Mouse (Mus musculus) layer of hippocampus, postnatal 25 days (tissue): ENCODE measurements at regions not wholly inside any gene's neighbourhood (a gene's known extent, or its start where the extent isn't known, plus 50 kb on each side); places are given as distances from the start of the nearest gene placed in this dataset.

ENCODE experiments used
- DNase-seq, 2 experiments: peaks; one replicate each; pipeline ENCODE4 v3.0.0; 2022; ENCODE audit warnings: mixed read lengths in 2 of 2, low spot score in 1 of 2; ENCODE audit errors: extremely low spot score in 1 of 2

DNA sequence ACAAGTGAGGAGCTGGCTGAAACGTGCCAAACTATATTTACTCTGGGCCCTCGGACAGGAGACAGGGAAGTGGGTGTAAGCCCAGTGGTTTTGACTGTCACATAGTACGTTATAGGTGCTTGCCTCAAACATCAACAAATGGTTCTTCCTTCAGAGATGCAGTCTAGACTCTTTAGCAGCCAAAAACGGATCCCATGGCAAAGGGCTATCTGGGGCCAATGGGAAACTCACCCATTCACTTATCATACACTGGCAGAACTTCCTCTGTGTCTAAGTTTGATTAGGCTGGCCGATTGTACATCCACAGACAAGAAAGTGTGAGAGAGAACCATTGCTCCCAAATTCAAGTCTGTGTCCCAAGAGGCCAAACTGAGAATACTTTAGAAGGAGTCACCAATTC, 115.9 kb downstream of the Pja1 start:
- no peak for DNase-seq

DNA sequence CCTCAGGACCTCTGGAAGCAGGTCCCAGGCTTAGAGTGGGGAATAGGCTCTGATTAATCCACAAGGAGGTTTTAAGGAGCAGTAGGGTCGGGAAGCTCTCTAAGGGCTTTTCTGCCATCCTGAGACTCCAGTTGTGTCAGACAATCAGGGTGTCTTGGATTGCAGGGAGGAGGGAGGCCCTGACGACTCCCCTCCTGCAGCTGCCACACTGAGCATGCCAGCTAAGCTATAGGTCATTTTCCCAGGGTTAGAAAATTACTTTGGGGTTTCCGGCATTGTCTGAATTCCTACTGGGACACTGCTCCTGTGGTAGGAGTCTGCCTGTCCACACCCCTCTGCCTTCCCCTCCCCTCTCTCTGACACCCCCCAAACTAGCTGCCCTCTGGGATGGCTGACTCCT, 120.8 kb downstream of the Pja1 start:
- no peak for DNase-seq

DNA sequence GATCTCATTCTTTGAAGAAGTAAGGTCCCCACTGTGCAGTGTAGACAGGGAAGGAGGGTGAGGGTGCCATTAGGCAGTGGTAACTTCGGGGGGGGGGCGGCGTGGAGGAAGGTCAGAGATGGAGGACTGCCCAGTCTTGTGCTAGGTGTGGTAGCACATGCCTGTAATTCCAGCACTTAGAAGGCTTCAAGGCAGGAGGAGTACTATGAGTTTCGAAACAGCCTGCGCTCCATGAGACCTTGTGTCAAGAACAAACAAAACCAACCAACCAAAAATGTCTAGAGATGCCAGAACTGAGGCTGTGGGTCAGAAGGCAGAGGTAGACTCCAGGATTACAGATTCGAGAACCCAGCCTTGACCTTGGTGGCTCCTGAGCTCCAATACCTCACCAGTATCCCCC, 130.8 kb downstream of the Pja1 start:
- DNase-seq, result no peak

DNA sequence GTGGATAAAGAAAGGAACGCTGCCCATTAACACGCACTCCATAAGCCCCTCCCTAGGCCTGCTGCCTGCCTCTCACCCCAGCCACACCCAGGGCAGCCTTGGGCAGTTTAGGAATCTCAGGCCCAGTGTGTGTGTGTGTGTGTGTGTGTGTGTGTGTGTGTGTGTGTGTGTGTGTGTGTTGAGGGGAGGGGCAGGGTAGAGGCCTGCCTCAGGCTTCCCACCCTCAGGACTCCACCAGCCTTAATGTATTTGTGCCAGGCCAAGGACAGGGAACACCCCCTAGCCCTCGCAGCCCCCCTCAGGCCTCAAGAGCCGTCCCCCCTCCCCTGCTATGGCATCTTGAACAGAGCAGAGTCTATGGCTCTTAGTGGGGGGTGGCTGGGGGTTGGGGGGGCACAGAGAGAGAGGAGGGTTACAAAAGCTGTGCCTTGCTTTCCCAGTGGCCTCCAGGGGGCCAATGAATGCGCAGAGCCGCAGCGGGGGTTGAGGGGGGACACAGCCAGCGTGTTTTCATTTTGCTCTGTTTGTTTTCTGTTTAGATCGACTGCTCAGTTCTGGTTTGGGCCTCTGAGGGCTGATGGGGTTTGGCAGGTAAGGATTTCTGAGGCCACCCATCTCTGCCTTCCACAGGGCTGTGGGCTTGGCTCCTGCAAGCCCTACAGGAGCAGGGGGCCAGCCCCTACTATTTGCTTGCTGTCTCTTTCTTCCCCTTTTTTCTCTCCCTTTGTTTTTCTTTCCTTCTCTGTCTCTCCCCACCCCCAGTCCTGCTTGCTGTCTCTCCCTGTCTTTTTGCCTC, 131.8 kb downstream of the Pja1 start:
- no peak for DNase-seq

DNA sequence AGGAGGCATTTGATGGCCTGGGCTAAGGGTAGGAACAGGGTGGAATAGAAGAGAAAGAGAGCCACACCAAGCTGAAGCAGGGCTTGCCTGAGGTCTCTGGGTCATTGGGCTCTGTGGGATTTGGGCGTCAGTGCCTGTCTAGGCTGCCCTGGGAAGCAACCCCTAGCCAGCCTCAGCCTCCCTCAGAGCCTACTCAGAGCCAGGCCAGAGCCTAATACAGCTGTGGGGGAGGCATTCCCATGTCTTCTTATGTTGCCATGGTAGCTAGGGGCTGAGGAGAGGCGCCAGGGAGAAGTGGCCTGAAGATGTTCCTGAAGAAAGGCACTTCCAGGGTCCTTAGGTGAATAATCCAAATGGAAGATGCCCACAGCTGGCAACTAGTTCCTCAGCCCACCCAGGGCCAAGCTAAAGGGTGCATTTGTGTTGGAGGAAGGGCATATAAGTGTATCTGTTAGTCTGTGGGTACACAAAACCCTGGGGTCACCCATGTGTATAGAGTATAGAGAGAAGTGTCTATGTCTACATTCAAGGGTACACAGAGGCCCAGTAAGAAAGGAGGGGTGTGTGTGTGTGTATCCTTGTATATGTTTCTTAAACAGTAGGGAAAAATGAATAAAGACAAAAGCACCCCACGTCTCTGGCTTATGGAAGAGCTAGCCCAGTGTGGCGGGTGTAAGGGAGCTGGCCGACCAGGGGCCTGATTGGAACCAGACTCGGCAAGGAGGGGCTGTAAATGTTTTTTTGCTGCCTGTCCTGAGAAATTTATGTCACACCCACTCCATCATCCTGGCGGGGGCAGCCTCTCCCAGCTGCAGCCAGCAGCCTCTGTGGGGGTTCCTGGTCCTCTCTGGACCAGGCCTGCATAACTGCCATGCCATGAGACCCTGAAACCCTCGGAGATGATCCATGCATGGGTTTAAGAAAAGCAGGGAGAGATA, 134.2 kb downstream of the Pja1 start:
- DNase-seq, result no peak

DNA sequence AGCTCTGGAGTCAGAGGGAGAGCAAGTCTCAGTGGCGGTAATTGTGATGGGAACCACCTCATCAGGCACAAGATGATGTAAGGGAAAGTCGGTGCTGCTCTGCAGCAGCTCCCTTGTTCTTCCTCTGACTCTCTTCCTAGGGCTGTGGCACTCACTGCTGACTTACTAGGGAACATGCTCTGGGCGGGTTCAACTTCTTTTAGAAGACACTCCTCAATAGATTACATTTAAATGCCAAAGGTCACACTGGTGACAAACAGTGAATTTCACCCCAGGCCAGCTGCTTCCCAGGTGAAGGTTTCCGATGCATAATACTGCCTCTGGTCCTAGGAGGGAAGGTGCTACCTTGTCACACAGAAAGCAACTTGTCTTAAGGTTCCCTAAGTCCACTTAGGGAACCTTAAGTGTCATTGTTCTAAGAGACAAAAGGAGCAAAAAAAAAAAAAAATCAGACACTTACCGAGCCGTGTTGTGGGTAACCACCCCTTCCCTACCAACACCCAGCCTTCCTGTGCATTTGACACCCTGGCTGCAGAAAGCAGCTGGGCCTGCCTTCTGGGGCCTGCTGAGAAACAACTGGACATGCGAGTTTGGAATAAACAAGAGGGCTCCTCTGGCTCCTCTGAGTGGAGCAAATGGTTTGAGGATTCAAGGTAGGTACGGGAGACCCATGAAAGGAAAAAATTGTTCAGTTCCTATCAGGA, 135.0 kb downstream of the Pja1 start:
- no peak for DNase-seq

DNA sequence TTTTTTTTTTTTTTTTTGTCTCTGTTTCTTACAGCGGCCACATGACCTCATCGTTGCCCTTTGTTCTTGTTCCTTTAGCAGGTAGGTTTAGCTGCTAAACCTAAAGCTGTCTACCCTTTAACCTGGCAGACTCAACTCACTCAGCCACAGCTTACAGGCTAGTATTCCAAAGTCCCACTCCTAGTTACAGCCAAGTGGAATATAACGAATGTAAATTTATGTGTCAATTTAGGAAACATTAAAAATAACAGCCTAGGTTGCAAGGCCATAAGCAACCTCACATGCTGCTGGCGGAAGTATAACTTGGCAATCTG, 138.7 kb downstream of the Pja1 start:
- DNase-seq, result no peak

DNA sequence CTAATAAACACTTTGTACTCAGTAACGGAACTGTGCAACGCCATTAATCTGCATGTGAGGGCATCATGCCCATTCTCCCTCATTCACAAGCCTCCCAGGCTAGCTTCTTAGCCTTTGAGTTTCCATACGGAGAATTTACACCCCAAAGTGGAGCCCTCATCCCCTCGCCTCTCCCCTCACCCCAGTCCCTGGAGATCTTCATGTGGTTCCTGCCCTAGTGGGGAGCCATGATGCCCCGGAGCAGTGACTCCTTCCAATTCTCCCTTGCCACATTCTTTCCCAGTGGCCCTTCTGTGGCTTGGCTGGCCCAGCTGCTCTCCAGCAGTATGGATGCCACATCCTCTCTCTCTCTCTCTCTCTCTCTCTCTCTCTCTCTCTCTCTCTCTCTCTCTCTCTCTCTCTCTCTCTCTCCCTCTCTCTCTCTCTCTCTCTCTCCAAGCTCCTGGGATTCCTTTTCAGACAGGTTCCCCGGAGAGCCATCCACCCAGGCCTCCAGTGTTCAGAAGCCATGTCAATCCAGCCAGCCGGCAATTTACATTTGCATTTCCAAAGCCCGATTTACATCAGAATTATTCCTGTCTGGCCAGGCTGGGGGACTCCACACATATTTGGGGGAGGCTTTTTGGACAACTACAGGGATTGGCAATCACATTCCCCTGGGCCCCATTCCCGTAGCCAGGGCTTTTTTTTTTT, 139.2 kb downstream of the Pja1 start:
- no peak for DNase-seq

DNA sequence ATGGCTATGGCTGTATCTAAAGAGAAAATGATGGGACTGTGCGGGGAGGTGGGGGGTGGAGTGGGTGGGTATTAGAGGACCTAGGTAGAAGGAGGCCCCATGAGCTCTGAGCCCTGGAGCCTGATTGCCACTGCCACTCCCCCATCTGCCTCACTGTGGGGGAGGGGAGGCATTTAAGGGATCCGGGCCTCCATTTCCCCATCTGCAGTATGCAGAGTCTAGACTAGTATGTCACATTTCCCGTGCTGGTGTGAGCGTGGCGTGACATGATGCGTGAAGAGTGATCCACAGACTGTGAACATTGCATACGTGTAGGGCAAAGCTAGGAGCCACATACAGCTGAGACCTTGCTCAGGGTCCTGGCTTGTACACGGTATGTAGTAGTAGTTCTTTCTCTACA, 140.7 kb downstream of the Pja1 start:
- DNase-seq, result no peak

DNA sequence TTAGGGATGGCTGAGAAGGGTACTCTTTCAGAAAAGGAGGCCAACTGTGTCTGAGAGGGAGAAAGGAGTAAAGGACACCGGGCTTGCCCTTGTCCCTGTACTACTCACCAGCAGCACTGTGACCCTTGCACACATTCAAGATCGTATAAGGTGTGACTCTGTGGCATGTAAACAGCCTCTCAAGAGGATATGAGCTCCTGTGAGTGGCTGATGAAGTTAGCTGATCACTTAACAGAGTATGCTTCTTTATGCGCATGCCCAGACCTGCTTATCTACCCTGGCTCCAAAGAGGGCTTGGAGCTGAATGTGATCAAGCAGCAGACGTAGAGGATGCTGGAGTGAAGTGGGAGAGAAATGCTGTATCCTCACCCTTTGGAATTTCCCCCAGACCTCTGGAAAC, 142.5 kb downstream of the Pja1 start:
- no peak for DNase-seq

DNA sequence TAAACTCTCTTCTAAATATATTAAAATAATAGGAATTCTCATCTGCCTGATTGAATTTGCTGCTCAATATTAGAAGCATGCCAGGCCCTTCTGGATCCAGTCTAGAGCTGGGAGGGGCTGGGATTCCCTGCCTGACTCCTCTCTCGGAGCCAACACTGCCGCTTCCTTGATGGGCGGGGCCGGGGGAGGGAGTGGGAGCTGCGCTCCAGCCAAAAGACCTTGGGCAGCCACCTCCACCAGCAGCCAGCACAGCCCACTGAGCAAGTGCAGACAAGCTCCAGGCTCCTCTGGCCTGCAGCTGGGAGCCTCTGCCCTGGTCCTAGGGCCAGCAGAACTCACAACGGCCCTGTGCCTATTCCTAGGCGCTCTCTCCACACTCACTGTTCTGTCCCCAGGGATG, 144.9 kb downstream of the Pja1 start:
- DNase-seq, result no peak

DNA sequence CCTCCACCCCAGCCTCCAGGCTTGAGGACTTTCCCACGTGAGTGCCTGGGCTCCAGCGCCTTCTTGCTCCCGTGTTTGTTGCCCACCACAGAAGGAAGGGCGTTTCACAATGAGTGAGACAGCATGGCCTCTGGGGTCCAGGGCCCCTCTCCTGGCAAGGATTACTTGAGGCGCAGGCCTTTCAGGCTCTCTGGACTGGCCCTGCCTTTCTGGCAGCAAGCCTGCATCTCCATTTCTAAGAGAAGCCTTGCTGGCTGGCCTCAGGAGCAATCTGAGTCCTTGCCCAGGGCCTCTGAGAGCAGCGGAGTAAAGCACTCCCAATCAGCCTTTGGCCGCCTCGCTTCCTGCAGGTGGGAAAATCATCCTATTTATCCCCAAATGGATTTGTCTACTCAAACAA, 145.6 kb downstream of the Pja1 start:
- DNase-seq, result no peak

DNA sequence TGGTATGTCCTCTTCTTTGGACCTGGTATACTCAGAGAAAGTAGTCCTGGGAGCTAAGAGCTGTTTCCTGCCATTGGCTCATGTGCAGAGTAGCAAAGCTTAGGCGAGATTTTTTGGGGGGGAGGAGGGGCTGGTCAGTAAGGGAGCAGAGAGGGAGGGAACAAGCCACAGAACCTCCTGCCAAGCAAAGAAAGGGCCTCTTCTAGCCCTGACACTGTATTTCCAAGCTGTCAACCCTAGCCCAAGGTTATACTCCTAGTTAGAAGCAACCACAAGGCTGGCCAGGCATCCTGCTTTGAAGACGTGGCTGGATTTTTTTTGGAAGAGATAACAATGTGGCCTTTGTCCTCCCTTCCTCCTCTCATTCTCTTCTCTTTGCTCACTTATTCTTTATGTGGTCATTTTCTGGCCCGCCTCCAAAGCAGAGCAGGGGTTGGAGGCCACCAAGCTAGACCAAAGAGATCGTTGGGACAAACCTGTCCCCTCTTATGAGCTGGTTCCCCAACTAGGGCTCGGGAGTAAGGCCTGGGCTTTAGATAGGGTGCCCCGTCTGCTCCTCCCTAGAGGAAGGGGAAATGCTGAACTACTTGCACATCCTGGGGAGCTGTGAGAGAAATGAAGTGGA, 146.4 kb downstream of the Pja1 start:
- no peak for DNase-seq

DNA sequence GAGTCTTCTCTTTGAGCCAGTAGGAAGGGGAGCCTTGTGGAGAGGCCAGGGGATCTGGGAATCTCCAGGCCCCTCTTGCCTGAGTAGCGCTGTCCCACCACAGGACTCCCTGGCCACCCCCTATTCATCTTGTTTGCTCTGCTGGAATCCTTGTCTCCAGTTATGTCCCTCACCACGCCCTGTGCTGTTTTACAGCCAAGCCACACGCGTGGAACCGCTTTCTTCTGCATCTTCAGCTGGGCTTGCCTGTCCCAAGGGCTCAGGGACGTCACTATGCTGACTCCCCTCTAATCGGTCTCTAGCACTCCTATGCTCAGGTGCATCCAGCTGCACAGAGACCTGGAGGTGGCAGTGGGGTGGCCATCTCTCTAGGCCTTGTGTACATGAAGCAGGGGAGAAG, 151.3 kb downstream of the Pja1 start:
- DNase-seq, result no peak

DNA sequence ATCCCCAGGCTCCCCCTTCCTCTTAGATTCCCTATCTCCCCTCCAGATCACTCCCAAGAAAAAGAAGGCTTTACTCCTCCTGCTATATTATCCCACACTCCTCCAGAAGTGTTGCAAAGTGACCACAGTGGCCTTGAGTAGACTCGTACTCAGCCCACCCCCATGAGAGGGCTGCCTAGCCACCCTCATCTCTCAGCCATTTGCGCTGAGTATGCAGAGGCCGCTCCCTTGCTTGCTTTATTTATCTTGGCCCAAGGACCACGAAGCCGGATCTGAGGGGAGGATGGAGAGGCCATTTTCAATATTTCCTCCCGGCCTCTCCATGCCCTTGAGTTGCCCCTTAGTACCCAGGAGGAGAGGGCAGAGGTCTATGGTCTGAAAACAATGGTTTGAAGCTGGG, 151.9 kb downstream of the Pja1 start:
- DNase-seq, result no peak

DNA sequence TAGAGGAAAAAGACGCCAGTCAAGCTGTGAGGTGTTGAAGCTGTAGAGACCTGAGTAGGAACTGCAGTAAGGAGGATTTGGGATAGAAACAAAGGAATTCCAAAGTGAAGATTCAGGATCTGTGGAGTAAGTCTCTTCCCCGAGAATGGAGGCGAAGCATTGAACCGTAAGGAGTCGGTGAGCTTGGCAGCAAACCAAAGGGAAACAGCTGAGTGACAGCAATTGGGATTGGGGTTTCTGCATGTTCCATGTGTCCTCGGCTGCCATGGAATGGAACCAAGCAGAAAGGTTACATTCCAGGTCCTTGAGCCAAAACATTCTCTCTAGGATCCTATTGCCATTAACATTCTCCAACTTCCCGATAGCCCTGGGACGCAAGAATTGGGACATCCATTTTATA, 152.9 kb downstream of the Pja1 start:
- no peak for DNase-seq

DNA sequence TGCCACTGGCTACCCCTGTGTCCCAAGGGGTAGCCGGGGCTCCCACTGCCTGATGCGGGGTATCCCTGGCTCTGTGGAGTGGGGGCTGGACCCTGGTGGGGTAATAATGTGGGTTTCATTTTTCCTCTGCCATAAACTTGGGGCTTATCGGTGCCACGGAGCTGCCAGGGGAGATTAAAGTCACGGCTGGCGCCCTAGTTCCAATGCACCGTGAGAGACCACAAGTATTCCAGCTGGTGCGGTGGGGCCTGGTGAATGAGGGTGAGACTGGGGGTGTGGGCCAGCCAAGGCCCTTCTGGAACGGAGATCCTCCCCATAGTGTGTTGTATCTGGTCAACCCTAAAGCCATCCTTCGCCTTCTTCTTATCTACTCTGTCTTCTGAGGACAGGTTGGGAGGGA, 153.3 kb downstream of the Pja1 start:
- DNase-seq, result no peak

DNA sequence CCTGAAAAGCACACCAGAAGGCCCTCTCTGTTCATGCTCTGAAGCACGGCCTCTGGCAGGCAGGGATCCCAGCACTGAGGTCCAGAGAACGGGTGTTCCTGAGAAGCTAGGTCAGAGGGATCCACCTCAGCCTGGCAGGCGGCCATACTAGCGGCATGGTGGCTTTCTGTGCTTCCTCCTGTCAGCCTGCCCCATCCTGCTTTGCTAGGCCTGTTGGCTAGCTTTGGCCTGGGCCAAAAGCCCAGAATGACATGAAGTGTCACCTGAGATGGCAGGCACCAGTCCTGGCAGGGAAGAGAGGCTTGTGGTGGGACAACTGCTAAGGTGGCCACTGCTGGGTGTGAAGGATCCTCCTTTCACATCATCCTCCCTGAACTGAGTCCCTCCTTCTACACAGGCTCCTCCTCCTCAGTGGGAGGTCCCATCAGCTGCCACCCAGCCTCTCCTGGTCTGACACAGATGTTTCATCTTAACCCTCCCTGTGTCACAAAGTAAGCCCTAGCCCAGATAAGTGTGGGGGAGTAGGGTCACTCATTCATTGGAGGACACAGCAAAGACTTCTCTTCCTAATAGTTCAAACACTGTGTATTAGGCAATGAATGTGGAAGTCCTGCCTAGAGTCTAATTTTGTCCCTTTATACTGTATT, 154.5 kb downstream of the Pja1 start:
- no peak for DNase-seq

DNA sequence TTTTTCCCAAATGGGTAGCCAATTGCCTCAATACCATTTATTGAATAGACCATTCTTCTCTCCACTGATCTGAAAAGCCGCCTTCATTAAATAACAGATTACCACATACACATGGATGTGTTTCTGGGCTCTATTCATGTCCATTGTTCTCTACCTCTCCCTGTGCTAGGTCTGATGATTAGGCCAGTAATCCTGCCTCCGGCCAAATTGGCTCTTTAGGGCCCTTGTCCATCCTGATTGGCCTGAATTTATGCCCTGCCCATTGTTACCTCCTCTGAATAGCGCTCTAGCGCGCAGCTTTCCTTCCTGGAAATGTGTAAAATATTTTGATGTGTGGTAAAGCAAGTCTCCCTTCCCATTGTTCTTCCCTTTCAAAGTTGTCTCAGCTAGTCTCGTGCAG, 163.2 kb downstream of the Efnb1 start:
- DNase-seq, result no peak

DNA sequence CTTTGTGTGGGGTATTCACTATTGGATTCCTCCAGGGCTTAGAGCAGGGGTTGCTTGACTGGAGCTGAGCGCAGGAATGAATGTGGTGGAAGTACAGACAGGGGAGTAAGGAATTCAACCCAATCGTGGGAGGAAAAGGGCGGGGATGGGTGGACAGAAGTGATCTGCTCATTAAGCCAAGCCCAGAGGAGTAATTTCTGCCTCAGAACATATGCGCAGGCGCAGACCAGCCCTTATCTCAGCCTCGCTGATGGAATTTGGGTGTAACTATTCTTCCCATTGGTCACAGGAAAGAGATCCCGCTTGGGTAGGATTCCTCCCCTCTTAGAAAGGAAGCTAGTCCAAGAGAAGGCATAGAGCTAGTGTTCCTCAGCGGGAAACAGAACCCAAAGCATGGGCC, 158.8 kb downstream of the Efnb1 start:
- DNase-seq, result no peak
